Mouse (Mus musculus) kidney, adult 2 months (tissue): Measurements from ENCODE around the gene Dnaaf2. TPM values are rescaled to one million over a fixed set of nuclear protein-coding genes. Genes with fewer than 3 reads are reported as not detected.

ENCODE experiments used
- DNase-seq: peaks from one replicate; pipeline ENCODE4 v3.0.0; 2021
- H3K27ac ChIP-seq: fragments of 200-500 bp; 2 replicates; pipeline ENCODE4 v1.5.1; 2012; ENCODE audit warnings: low read depth, low read length, control low read depth, inconsistent platforms; ENCODE audit not compliant: insufficient read depth
- H3K27me3 ChIP-seq: fragments of 200-500 bp; replicated peaks from 2 replicates; pipeline ENCODE4 v1.6.1; 2012; ENCODE audit warnings: mild to moderate bottlenecking, moderate library complexity, low read length, inconsistent platforms; ENCODE audit not compliant: control insufficient read depth, insufficient read depth
- H3K36me3 ChIP-seq: fragments of 200-500 bp; 2 replicates; pipeline ENCODE4 v1.6.1; 2012; ENCODE audit warnings: mild to moderate bottlenecking, moderate library complexity, low read length, inconsistent platforms; ENCODE audit not compliant: control insufficient read depth, insufficient read depth
- H3K4me1 ChIP-seq: fragments of 200-500 bp; 2 replicates; pipeline ENCODE4 v1.6.1; 2011; ENCODE audit warnings: low read length; ENCODE audit not compliant: control insufficient read depth, insufficient read depth
- H3K4me3 ChIP-seq: fragments of 200-500 bp; 2 replicates; pipeline ENCODE4 v1.5.1; 2011; ENCODE audit warnings: mild to moderate bottlenecking, low read depth, low read length, control low read depth; ENCODE audit not compliant: insufficient read depth
- CTCF ChIP-seq: fragments of 200-500 bp; conservative IDR thresholded peaks from 2 replicates; pipeline ENCODE4 v1.5.1; 2011; ENCODE audit warnings: low read depth, mild to moderate bottlenecking, control low read depth, low read length, moderate library complexity, mixed read lengths; ENCODE audit not compliant: insufficient read depth, insufficient read length
- POLR2A ChIP-seq: fragments of 200-500 bp; IDR thresholded peaks from one replicate; pipeline ENCODE4 v1.6.1; 2011; ENCODE audit warnings: low read depth, low read length, control low read depth
- WGBS: fragments of 180-500 bp; shearing (Covaris S2); methylation state at CpG from one replicate; pipeline ENCODE4 v1.1.7; 2018; 5-methylcytosine and 5-hydroxymethylcytosine counted together
- polyA plus RNA-seq: library from polyadenylated mRNA; depleted of rRNA; stranded (reverse); fragments of >200 nt; gene quantifications from 2 replicates; pipeline ENCODE4 v1.2.3, GENCODE M21; 2012

Gene Dnaaf2
- polyA plus RNA-seq, 1 experiment = 1.5 TPM

DNA sequence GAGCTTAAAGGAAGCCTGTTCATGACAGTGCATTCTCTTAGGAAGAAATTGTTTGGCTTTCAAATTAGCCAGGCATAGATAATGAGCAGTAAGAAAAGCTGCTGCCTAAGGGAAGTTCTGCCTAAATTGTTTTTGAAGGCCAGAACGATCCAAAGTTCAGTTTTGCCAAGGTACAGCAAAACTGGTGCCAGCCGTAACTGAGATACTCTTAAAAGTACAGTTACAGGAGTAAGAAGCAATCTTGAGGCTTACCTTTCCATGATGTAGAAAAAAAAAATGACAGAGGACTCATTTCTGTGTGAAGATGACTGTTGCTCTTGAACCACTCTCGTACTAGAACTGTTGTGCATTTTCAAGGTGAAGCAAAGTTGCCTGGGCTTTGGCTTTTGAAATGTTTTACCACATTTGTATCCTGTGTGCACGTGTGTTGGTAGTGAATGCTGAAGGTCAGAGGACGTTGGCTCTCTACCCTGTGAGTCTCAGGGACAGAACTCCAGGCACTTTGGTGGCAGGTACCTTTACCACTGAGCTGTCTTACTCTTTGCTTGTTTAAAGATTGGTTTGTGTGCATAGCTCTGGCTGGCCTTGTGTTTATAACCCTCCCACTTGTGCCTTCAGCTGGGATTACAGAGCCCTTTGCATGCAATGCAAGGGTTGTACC lies 11.3 kb downstream of the Dnaaf2 start:
- H3K36me3 ChIP-seq = peaks cover 2% of the 10 kb centered on the region; the same call in 1 of the 2 replicates
- H3K4me3 ChIP-seq = peak overlapping the region; percentile 20; the same call in 1 of the 2 replicates
- TF ChIP-seq CTCF = no peak
- TF ChIP-seq POLR2A = no peak
- no peaks in the 10 kb centered on the region for H3K27me3 ChIP-seq
- H3K27ac ChIP-seq = peak overlapping the region; percentile 70
- peaks cover 9% of the 10 kb centered on the region; the same call in 1 of the 2 replicates for H3K4me1 ChIP-seq
- WGBS = 31% methylated on average over 5 of the region's 5 CpGs
- peak; percentile 85 for DNase-seq

DNA sequence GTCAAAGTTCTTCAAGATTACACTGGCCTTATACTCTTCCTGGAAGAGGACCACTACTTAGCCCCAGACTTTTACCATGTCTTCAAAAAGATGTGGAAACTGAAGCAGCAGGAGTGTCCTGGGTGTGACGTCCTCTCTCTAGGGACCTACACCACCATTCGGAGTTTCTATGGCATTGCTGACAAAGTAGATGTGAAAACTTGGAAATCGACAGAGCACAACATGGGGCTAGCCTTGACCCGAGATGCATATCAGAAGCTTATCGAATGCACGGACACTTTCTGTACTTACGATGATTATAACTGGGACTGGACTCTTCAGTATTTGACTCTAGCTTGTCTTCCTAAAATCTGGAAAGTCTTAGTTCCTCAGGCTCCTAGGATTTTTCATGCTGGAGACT lies 12.9 kb downstream of the Dnaaf2 start:
- 47% methylated on average over 7 of the region's 7 CpGs for WGBS
- DNase-seq = peak; percentile 16
- no peaks in the 10 kb centered on the region for H3K27me3 ChIP-seq
- H3K4me3 ChIP-seq = peak overlapping the region; percentile 99
- H3K36me3 ChIP-seq = peaks cover 2% of the 10 kb centered on the region; the same call in 1 of the 2 replicates
- no peak for TF ChIP-seq CTCF
- TF ChIP-seq POLR2A = no peak
- peaks cover 9% of the 10 kb centered on the region; the same call in 1 of the 2 replicates for H3K4me1 ChIP-seq
- 0 out of 2 replicates have a peak overlapping the region, but pooled peaks have one; percentile 91 for H3K27ac ChIP-seq

DNA sequence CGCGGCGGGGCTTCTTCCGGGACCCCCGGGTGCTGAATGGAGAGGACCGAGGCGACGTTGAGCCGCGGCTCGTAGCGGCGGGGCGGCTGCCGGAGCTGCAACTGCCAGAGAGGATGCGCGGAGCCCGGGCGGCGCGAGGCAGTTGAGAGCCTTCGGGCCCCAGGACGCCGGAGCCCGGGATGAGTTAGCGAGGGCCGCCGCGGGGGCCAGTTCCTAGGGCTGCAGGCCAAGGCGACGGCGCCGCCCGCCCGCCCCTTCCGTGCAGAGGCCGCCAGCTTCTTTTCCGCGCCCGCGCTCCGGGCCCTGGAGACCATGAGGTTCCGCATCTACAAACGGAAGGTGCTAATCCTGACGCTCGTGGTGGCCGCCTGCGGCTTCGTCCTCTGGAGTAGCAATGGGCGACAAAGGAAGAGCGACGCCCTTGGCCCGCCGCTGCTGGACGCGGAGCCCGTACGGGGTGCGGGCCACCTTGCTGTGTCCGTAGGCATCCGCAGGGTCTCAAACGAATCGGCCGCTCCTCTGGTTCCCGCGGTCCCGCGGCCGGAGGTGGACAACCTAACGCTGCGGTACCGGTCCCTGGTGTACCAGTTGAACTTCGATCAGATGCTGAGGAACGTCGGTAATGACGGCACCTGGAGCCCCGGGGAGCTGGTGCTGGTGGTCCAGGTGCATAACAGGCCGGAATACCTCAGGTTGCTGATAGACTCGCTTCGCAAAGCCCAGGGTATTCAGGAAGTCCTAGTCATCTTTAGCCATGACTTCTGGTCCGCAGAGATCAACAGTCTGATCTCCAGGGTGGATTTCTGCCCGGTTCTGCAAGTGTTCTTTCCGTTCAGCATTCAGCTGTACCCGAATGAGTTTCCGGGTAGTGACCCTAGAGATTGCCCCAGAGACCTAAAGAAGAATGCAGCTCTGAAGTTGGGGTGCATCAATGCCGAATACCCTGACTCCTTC lies 13.6 kb downstream of the Dnaaf2 start:
- WGBS = under 1% methylated on average over 80 of the region's 86 CpGs
- peak; percentile 68 for DNase-seq
- peak overlapping the region; percentile 99 for H3K4me3 ChIP-seq
- peaks cover 9% of the 10 kb centered on the region; the same call in 1 of the 2 replicates for H3K4me1 ChIP-seq
- H3K36me3 ChIP-seq = peaks cover 2% of the 10 kb centered on the region; the same call in 1 of the 2 replicates
- peak overlapping the region; percentile 91 for H3K27ac ChIP-seq
- TF ChIP-seq CTCF (no peak), POLR2A (no peak)
- no peaks in the 10 kb centered on the region for H3K27me3 ChIP-seq

DNA sequence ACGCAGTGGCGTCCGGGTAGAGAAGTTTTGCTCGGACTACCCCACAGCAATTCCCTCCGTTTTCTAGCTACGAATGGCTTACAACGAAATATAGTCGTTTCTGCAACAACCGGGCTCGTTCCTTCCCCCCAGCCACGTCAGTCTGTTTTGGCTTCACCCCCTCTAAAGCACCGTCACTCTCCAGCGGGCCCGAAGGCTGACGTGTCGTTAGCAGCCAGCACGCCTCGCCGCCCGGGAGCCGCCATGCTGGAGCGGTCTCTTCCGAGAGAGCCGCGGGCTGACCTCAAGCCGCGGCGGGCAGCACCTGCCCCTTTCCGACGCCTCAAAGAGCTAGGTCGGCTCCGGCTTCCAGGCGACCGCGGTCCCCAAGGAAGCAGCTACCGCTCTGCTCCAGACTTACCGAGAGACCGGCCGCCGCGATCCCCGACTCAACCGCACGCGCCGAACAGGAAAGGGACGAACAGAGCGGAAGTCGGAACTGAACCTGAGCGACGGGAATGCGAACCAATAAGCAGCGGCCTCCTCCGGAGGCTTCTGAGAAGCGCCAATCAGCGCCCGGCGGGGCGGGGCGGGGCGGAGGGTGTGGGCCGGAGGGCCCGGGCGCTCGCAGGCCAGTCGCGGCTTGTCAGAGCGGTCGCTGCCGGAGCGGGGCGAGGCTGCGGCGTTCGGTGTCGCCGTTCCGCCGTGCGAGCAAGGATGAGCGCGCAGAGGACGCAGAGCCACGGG lies 14.5 kb downstream of the Dnaaf2 start, which contains the start of the genes Rpl36al and Mgat2:
Gene Rpl36al, minus strand, starts transcription at position 501 of the 726 bp plus-strand sequence.
Gene Mgat2, plus strand, starts transcription at position 575 of the 726 bp plus-strand sequence.
- under 1% methylated on average over 84 of the region's 84 CpGs for WGBS
- no peaks in the 10 kb centered on the region for H3K27me3 ChIP-seq
- TF ChIP-seq POLR2A (peak; percentile 84), CTCF (no peak)
- H3K27ac ChIP-seq = peak within 1 kb of the TSS; percentile 91
- peaks cover 2% of the 10 kb centered on the region; the same call in 1 of the 2 replicates for H3K36me3 ChIP-seq
- peaks cover 9% of the 10 kb centered on the region; the same call in 1 of the 2 replicates for H3K4me1 ChIP-seq
- peak within 1 kb of the TSS; percentile 99 for H3K4me3 ChIP-seq
- DNase-seq = peak; percentile 99

DNA sequence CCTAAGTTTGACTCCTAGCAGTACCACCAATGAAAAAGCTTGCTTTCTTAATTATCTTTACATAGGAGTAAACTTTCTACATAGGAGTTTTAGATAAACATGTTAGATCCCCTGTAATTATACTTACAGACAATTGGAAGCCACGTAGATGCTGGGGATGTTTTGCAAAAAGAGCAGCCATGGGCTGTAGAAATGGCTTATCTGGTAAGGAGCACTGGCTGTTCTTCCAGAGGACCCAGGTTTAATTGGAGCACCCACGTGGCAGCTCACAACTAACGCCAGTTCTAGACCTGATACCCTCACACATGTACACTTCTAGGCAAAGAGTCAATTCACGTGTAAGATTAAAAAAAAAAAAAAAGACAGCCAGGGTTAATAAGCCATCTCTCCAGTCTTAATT lies 16.4 kb downstream of the Dnaaf2 start:
- Histone ChIP-seq H3K27me3 (no peaks in the 10 kb centered on the region), H3K27ac (no peak overlapping the region), H3K4me3 (no peak overlapping the region), H3K36me3 (peaks cover 2% of the 10 kb centered on the region; the same call in 1 of the 2 replicates), H3K4me1 (peaks cover 5% of the 10 kb centered on the region; the same call in 1 of the 2 replicates)
- TF ChIP-seq CTCF (no peak), POLR2A (no peak)
- no peak for DNase-seq
- 79% methylated on average over 4 of the region's 4 CpGs for WGBS

DNA sequence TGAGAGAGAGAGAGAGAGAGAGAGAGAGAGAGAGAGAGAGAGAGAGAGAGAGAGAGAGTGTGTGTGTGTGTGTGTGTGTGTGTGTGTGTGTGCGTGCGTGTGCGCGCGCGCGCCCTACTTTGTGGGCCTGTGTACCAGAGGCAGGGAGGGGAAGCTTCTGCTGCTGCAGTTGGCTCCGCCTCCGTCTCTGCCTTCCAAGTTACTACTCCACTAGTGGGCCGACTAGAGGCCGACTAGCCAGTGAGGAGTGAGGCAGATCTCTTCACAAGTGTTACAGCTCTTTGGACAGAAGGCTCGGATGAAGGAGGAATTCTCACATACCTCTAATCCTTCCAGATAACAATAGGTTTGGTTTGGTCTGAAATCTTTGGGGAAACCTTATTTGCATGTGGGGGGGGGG lies 18.9 kb downstream of the Dnaaf2 start:
- 74% methylated on average over 12 of the region's 12 CpGs for whole genome bisulfite sequencing
- Histone ChIP-seq H3K27ac (no peak overlapping the region), H3K27me3 (no peaks in the 10 kb centered on the region), H3K4me1 (no peaks in the 10 kb centered on the region), H3K4me3 (no peak overlapping the region), H3K36me3 (peaks cover 2% of the 10 kb centered on the region; the same call in 1 of the 2 replicates)
- peak; percentile 33 for DNase-seq
- no peak for TF ChIP-seq CTCF
- no peak for TF ChIP-seq POLR2A

DNA sequence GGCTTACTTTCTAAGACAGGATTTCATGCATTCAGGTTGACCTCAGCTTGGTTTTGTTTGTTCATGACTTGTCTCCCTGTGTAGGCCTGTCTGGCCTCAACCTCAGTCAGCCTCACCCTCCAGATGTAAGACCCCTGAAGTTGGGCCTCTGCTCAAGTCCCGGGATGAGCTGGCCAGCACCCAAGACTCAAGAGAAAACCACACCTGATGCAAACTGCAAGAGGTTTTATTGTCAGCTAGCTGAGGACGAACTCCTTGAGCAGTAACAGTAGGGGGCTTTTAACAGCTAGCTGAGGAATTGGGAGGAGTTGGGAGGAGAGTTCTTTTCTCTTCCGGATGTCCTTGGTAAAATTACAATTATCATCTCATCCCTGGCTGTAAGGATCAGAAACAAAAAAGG lies 20.7 kb downstream of the Dnaaf2 start:
- Histone ChIP-seq H3K36me3 (peaks cover 2% of the 10 kb centered on the region; the same call in 1 of the 2 replicates), H3K27ac (no peak overlapping the region), H3K4me3 (no peak overlapping the region), H3K27me3 (no peaks in the 10 kb centered on the region), H3K4me1 (no peaks in the 10 kb centered on the region)
- no peak for DNase-seq
- 92% methylated on average over 3 of the region's 3 CpGs for WGBS
- TF ChIP-seq CTCF (no peak), POLR2A (no peak)
